Mouse (Mus musculus) testis, adult 2 months (tissue): ENCODE data around the gene Zmynd10. TPM values are rescaled to one million over a fixed set of nuclear protein-coding genes. Genes with fewer than 3 reads are reported as not detected.

ENCODE experiments used
- H3K27ac ChIP-seq: fragments of 200-500 bp; 2 replicates; pipeline ENCODE4 v1.5.1; 2012; ENCODE audit warnings: low read depth, low read length; ENCODE audit not compliant: control insufficient read depth, insufficient read depth
- H3K27me3 ChIP-seq: fragments of 200-500 bp; 2 replicates; pipeline ENCODE4 v1.6.1; 2012; ENCODE audit warnings: mild to moderate bottlenecking, low read length, moderate library complexity; ENCODE audit not compliant: control insufficient read depth, insufficient read depth
- H3K36me3 ChIP-seq: fragments of 200-500 bp; 2 replicates; pipeline ENCODE4 v1.6.1; 2012; ENCODE audit warnings: mild to moderate bottlenecking, low read length; ENCODE audit not compliant: control insufficient read depth, insufficient read depth
- H3K4me1 ChIP-seq: fragments of 200-500 bp; 2 replicates; pipeline ENCODE4 v1.6.1; 2012; ENCODE audit warnings: low read length; ENCODE audit not compliant: control insufficient read depth, insufficient read depth
- H3K4me3 ChIP-seq: fragments of 200-500 bp; 2 replicates; pipeline ENCODE4 v1.5.1; 2012; ENCODE audit warnings: low read depth, mild to moderate bottlenecking, low read length, moderate library complexity, mixed read lengths; ENCODE audit not compliant: control insufficient read depth
- CTCF ChIP-seq: fragments of 200-500 bp; IDR thresholded peaks from 2 replicates; pipeline ENCODE4 v1.5.1; 2012; ENCODE audit warnings: low read depth, mild to moderate bottlenecking, inconsistent platforms, low read length, moderate library complexity; ENCODE audit not compliant: control insufficient read depth, insufficient read depth, insufficient replicate concordance
- POLR2A ChIP-seq: fragments of 200-500 bp; IDR thresholded peaks from 2 replicates; pipeline ENCODE4 v1.6.1; 2012; ENCODE audit warnings: low read depth, mild to moderate bottlenecking, inconsistent platforms, low read length, moderate library complexity; ENCODE audit not compliant: control insufficient read depth
- polyA plus RNA-seq: library from polyadenylated mRNA; depleted of rRNA; stranded (reverse); fragments of >200 nt; gene quantifications from 2 replicates; pipeline ENCODE4 v1.2.3, GENCODE M21; 2012

Gene Zmynd10
- polyA plus RNA-seq, 1 experiment = 245 TPM

GRCm38 (mm10) chr9:107581584-107581983, 34.5 kb downstream of the Zmynd10 start:
- H3K27me3 ChIP-seq = no peaks in the 10 kb centered on the region
- TF ChIP-seq POLR2A (no peak), CTCF (no peak)
- peaks cover 10% of the 10 kb centered on the region for H3K4me1 ChIP-seq
- no peaks in the 10 kb centered on the region for H3K36me3 ChIP-seq
- H3K27ac ChIP-seq = no peak overlapping the region
- peak overlapping the region; percentile 93 for H3K4me3 ChIP-seq

- TF ChIP-seq CTCF (no peak), POLR2A (no peak)
- Histone ChIP-seq H3K27ac (no peak overlapping the region), H3K4me1 (peaks cover 10% of the 10 kb centered on the region), H3K4me3 (peak overlapping the region; percentile 93), H3K27me3 (no peaks in the 10 kb centered on the region), H3K36me3 (no peaks in the 10 kb centered on the region)
These were observed 35.5 kb downstream of the Zmynd10 start for GRCm38 (mm10) chr9:107582509-107583062.

GRCm38 (mm10) chr9:107583174-107583573, 36.1 kb downstream of the Zmynd10 start:
- H3K27ac ChIP-seq = no peak overlapping the region
- peak overlapping the region; percentile 93; the same call in 1 of the 2 replicates for H3K4me3 ChIP-seq
- H3K4me1 ChIP-seq = peaks cover 10% of the 10 kb centered on the region
- TF ChIP-seq CTCF (no peak), POLR2A (no peak)
- H3K27me3 ChIP-seq = no peaks in the 10 kb centered on the region
- H3K36me3 ChIP-seq = no peaks in the 10 kb centered on the region

GRCm38 (mm10) chr9:107586504-107586903, 39.4 kb downstream of the Zmynd10 start:
- peak overlapping the region; percentile 14; the same call in 1 of the 2 replicates for H3K4me3 ChIP-seq

DNA sequence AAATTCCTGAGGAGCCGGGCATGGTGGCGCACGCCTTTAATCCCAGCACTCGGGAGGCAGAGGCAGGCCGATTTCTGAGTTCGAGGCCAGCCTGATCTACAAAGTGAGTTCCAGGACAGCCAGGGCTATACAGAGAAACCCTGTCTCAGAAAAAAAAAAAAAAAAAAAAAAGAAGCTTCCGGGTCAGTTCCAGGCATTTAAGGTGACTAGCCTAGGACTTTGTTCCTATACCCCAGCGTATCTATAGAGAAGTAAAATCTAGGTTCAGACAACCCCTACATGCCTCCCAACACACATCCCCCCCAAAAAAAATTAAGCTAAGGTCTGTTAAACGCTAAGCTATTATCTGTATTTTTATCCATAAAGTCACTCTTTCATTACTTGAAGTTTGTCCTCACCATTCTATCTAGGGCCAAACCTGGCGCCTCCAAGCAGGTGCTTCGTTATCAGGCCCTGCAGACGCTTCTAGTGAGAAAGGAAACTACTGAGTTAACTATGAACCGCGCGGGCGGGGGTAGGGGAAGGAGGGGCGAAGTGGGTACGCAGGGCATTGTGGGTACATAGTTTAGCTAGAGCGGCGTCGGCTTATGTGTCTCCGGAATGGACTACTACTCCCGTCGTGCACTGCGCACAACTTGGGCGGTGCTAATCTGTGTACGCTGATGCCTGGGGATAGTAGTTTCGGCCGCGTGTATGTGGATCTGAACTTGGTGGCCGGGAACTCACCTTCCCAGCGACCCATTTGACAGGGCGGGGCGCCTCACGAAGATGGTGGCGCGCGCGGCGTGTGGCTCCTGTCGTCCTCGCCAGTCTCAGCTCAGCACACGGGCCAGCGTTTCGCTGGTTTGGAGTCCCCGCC, 40.1 kb downstream of the Zmynd10 start, which contains the start of gene Ifrd2:
Gene Ifrd2 (plus strand): TSS at position 669 of the 859 bp plus-strand sequence.
- H3K27me3 ChIP-seq = no peaks in the 10 kb centered on the region
- H3K36me3 ChIP-seq = no peaks in the 10 kb centered on the region
- H3K4me1 ChIP-seq = peaks cover 6% of the 10 kb centered on the region
- H3K4me3 ChIP-seq = peak within 1 kb of the TSS; percentile 91
- TF ChIP-seq CTCF (no peak), POLR2A (peak; percentile 44)
- peak within 1 kb of the TSS; percentile 48 for H3K27ac ChIP-seq

More at GRCm38 (mm10) chr9:107586504-107586903, 39.4 kb downstream of the Zmynd10 start:
- Histone ChIP-seq H3K36me3 (no peaks in the 10 kb centered on the region), H3K4me1 (peaks cover 6% of the 10 kb centered on the region), H3K27ac (no peak overlapping the region), H3K27me3 (no peaks in the 10 kb centered on the region)
- TF ChIP-seq CTCF = no peak
- TF ChIP-seq POLR2A = no peak

- Histone ChIP-seq H3K4me3 (peak overlapping the region; percentile 91), H3K27me3 (no peaks in the 10 kb centered on the region), H3K4me1 (peaks cover 6% of the 10 kb centered on the region), H3K27ac (peak overlapping the region; percentile 48), H3K36me3 (no peaks in the 10 kb centered on the region)
- no peak for TF ChIP-seq POLR2A
- no peak for TF ChIP-seq CTCF
These were observed 40.9 kb downstream of the Zmynd10 start for GRCm38 (mm10) chr9:107587833-107588639.

DNA sequence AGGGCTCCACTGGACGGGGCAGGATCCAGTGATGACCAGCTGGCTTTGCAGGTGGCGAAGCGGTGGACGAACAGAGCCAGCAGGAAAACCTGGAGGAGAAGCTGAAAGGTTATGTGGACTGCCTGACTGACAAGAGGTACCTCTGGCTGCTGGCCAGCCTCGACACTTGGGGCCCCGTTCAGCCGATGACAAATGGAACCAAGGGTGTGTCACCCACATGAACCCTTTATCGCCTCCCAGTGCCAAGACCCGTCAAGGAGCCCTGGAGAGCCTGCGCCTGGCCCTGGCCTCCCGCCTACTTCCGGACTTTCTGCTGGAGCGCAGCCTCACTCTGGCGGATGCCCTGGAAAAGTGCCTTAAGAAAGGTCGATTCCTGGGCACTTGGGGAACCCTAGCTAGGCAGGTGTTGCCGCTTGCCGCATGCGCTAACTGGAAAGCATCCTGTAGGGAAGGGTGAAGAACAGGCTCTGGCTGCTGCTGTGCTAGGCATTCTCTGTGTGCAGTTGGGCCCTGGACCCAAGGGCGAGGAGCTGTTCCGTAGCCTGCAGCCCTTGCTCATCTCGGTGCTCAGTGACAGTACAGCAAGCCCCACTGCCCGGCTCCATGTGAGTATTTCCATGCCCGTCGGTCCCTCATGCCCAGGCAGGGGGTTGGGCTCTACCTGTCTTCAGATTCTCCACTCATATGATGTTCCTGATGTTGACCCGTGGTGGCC, 43.1 kb downstream of the Zmynd10 start:
- TF ChIP-seq CTCF (no peak), POLR2A (no peak)
- H3K27ac ChIP-seq = no peak overlapping the region
- H3K4me1 ChIP-seq = peaks cover 6% of the 10 kb centered on the region
- H3K36me3 ChIP-seq = no peaks in the 10 kb centered on the region
- no peaks in the 10 kb centered on the region for H3K27me3 ChIP-seq
- no peak overlapping the region for H3K4me3 ChIP-seq
